Mouse (Mus musculus) stomach, postnatal 0 days (tissue): Measurements from ENCODE around the gene Gabrg3.

ENCODE experiments used
- CTCF ChIP-seq: IDR thresholded peaks from 2 replicates; pipeline ENCODE4 v1.5.1; 2016; ENCODE audit warnings: antibody characterized with exemption, low read depth, mild to moderate bottlenecking, moderate library complexity
- EP300 ChIP-seq: optimal IDR thresholded peaks from 2 replicates; pipeline ENCODE3; 2016; ENCODE audit warnings: antibody characterized with exemption

DNA sequence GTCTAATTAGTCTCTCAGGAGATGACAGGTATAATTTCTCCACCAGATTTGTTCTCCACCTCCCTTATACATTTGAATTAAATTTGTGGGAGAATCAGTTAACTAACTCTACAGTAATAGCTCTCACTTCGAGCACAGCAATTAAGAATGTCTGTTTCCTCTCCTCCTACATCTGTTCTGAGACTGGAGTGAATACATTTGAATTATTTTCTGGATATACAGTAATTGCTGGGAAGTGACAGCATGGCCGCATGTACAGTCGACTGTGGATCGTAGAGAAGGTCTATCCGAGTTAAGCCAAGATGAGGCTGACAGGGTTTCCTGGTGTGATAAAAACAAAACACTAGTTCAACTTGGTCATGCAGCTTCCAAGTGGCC is 21.0 kb downstream of the Gabrg3 start:
- TF ChIP-seq CTCF: no peak
- no peak for TF ChIP-seq EP300
